Mouse (Mus musculus) yolk sac, embryonic 10.5 days (tissue): ENCODE measurements around the gene Sardh.

ENCODE experiments used
- DNase-seq: peaks from one replicate; pipeline ENCODE4 v3.0.0-alpha.2; 2017; ENCODE audit warnings: low spot score

The Sardh gene

DNA sequence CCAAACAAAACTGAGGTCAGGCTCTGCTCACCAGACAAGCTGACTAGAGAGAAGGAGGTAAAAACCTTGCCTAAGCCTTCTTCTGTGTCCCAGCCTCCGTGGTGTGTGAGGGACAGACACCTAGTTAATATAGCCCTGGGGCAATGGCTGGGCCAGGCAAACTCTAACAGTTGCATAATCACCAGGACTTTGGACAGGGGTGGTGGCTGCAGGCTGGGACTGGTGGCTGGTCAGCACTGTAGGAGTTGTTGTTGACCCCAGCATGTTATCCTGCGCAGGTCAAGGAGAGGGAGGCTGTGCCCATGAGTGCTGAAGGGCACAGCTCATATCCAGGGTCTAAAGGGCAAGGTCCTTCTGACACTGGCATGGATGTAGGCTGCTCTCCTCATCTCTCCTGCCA, at the start of gene Sardh:
Sardh (minus strand) TSS at position 127 of the 400 bp plus-strand sequence.
- peak; percentile 67 for DNase-seq

DNA sequence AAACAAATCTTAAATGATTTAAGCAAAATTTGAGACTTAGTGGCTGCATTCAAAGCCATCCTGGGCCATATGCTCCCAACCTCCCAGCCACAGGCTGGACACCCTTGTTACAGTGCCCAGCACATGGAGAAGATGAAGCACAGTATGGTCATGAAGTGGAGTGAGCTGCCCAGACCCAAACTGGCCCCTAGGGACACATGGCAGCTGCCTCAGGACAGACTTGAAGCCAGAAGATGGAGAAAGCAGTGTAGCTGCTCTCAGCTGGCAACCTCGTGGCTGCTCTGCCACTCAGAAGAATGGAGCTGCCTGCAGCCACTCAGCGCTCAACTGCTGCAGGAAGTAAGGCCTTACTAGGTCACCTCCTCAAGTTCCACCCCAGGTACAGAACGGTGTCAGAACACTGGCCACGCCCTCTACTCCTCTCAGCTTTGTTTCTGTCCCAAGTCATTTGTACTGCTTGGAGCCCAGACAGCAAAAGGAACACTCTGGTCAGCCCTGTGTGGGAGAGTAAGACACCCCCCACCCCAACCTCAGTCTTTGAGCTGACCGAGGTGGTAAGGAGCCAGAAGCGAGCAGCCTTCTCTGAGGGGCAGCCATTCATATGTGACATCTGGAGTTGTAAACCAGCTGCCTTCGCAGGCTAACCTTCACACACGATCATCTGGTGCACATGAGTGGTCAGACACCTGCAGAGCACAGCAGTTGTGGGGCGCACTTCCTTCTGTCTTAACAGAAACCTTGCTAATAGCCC, 48.7 kb upstream of the Sardh start:
- no peak for DNase-seq

DNA sequence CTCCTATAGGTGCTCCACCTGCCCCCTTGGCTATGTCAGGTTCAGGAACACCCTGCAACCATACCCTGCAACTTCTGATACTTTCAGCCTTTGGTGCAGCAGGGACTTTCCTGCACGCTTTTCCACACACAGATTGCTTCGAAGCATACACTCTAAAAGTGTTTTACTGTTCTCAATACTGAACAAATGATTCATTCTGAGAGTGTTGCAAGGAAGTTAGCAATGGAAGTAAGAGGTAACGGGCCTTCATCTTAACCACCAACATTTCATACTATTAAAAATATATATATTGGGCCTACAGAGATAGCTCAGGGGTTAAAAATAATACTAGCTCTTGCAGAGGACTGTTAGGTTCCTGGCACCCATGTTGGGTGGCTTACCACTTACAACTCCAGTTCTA, 46.6 kb upstream of the Sardh start:
- DNase-seq, result no peak

DNA sequence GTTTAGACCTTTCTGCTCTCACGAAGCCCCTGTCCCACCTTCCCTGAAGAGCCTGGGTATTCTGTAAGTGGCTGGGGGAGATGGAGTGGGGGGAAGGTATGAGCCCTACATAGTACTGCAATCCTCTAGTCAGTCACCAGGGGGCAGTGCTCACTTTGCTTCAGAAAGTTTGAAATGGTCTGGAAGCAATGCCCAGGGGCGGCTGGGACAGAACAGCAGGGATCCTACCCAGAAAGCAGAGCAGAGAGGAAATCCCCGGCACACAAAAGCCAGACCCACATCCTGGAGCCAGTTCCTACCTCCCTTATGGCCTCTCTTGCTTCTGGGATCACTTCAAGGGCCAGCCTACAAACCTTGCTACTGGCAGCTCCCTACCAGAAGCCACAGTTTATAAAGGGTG, 40.9 kb upstream of the Sardh start:
- DNase-seq, result peak; percentile 65

DNA sequence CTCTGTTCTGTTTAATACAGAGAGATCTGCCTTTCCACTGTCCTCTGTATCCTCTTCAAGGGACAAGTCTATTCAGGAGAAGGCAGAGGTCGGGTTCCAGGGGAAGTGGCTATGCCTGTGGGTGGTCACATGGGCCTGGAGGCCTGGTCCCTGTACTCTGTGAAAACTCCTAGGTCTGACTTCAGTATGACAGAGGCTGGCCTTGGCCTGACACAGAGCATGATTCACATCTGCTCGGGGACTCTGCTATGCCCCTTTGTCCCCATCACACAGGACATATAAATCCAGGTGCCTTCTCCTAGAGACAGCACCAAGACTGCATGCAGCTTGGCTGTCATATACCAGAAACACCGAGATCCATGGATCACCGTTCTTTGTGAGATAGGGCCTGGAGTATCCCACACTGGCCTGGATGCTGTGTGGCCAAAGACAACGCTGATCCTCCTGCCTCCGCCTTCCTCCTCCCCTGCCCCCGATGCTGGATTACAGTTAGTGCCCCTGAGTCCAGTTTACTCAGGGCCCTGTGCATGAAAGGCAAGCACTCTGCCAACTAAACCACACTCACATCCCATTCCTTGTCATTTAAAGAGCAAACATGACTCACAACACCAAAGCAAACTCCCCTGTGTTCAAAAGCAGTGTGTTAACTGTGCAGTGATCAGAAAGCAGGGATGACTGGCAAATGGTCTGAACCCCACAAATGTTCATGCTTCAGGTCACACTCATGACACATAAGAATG, 39.0 kb upstream of the Sardh start:
- no peak for DNase-seq

DNA sequence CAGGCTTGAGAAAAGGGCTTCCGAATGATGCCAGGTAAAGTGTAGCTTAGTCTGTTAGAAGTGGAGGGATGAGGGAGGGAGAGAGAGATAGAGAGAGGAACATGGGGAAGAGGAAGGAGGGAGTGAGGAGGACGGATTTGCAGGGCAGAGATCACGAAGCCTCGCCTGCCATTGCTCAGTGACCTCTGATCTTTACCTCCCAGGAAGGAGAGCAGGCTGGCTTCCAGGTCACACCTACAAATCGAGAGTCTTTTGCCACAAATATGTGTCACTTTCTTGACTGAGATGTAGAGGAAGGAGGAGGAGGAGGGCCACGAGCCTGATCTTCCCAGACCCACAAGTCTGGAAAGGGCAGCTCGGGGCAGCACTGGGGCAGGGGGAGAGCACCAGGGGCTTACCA, 36.3 kb upstream of the Sardh start:
- peak; percentile 39 for DNase-seq

DNA sequence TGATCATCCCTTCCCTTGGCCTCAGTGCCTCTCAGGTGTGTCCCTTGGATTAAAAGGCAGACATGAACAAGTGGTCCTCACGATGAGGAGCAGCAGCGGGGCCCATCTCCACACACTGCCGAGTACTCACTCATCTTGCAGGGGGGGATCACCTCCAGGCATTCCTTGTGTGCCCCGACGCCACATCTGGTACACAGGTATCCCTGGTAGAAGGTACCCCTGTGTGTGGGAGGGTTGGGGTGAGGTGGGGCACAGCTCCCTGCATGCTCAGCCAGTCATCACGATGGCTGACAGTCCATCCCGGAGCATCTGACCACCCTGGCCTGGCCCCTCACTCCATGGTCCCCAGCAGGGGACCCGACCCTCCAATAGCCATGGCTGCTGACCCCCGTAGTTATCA, 33.6 kb upstream of the Sardh start:
- DNase-seq, result no peak

DNA sequence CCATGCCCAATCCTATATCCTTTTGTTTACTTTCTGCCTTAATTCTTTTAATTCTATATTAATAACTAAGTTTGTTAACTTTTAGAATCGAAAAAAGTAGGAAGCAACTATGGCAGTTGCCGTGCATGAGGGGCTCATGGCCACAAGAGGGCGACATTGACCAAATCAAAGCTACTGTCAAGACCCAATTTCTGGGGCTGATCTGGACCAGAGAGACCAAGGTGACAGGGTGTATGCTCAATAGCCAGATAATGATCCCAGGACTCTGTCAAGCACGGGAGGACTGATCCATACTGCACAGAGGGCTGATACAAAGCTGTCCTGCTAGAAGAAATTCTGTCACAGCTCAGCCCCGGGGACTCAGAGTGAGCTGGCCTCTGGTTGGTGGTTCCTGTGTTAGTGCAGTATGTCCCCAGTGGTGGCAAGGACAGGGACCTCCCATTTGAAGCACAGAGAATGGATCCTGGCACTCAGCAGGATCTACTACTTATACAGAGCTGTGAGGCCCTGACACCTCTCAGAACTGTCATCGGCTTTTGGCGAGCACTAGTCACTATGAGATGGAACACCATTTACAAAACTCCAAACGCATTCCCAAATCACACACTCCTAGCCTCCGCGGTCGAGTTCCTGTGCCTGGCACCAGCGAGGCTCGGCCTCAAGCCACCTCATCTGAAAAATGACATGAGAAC, 32.9 kb upstream of the Sardh start:
- peak; percentile 35 for DNase-seq

DNA sequence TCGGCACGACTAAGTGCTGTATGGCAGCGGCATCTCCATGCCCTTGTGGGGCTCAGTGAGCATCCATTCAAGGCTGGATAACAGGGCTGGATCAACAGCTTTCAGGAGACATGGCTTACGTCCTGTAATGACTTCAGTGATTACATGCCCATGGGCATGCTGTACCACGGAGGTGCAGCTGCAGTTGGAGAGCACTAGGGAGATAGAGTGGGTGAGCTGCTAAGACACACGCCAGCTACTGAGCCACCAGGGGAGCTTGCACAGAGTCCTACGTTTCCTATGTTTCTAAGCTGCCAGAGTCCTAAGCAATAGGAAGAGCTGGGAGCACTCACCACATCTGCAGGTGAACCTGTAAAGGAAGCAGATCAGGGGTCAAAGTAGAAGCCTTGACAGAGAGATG, 30.7 kb upstream of the Sardh start:
- no peak for DNase-seq

DNA sequence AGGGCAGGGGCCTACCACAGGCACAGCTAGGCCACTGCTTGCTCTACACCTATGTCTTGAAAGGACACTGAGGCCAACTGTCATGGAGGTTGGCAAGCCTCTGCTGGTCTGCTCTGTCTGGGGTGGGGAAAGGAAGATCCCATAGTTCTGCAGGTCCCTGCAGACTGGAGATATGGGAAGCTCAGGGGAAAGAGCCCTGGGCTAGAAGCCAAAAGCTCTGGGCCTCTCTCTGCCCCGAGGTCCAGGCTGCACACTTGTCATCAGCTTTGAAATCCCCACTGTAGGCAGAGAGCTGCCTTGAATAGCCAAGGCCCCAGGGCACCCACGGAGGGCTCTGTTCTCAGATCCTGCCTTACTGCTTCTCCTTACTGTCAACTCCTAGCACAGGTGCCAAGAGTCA, 20.2 kb upstream of the Sardh start:
- DNase-seq, result no peak

DNA sequence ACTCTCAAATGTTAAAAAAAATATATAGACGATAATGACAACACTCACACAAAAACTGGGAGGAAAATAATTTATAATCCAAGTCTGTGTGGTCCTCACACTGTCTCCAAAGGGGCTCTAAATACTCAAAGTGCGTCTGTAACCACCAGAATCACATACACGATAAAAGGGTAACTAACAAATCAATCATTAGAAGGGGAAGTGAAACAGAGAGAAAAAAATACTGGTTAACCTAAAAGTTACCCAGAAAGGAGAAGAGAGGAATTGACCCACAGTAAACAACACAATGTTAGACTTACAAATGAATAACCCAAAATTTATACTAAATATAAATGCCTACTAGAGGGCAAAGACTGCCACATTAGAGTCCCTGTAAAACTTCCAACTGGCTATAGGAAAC, 17.7 kb upstream of the Sardh start:
- DNase-seq, result no peak

DNA sequence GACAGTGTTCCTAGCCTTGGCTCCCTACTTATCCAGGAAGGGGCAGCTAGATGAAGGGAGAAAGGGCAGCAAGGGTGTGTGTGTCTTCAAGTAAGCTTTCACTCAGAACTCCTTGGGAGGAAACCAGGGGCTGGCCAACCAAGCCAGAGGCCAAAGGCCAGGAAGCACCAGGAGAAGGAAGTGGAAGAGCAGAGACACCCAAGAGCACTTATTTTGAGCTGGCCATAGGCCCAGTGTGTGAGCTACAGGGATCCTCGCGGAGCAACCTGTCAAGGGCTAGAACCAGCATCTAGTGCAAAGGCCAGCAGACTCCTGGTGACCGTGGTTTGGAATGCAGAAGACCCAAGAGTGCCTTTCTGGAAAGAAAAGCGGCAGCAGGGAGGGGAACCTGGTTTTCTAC, 14.8 kb upstream of the Sardh start:
- no peak for DNase-seq

DNA sequence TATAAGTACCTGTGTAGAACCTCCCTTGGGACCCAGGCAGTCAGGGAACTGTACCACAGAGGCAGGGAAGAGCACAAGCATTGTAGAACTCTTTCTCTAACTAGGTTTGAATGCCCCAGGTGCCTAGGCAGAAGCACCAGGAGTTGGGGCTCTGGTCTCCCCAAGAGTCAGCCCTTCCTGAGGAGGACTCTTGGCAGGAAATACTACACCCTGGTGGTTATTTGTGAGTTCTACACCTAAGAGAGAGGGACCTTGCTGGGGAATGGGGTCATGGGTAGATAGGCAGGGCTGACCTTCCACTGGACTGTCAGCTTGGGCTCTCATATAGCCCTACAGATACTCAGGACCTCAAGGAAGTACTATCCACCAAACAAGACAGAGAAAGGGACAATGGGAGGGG, 3.3 kb upstream of the Sardh start:
- DNase-seq, result no peak

DNA sequence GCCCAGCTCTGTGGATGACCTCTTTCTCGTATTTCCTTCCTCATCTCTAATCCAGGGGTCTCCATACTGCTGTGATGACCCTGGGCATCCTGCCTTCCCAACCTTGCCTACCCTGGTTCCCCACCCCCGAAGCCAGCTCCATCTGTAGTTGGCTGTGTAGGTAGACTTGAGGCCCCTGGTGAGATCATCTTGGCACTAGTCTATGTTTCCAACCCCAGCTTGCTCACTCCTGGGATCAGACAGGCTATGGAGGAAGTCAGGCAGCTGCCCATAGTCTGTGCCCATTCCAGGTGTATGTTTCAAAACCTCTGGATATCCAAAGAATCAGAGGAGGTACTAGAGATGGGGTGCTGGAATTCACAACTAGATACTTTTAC, 662 bp downstream of the Sardh start:
- no peak for DNase-seq

DNA sequence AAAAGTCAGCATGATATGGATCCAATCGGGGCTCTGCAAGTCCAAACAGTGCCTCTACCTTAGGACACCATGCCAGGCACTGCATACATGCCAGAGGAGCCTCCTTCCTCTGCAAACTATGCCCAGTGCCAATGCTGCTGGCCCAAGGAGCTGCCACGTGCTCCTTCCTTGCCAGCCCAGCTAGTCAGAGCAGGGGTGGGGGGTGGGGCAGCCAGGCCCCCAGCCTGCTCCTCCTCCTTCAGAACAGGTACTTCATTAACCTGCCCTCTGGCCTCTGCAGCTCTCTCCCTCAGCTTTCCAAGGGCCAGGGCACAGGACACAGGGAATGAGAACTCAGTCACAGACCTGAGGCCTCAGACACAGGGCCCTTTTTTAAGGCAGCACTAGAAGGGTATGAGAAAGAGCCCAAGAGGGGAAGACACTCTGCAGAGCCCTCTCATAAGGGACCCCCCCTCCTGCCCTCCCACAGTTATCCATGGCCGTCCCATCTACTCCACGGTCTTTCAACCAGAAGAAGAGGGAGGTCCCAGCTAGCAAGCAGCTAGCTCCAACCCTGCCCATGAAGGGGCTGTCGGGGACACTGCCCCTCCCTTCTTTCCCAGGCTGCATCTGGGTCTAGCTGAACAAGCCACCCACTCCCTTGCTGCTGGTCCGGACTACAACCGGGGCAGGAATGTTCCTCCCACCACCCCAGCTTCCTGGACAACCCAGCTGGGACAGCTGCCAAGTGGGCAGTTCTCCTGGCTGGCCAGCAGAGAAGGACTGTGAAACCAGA, 1.2 kb downstream of the Sardh start:
- peak; percentile 81 for DNase-seq

DNA sequence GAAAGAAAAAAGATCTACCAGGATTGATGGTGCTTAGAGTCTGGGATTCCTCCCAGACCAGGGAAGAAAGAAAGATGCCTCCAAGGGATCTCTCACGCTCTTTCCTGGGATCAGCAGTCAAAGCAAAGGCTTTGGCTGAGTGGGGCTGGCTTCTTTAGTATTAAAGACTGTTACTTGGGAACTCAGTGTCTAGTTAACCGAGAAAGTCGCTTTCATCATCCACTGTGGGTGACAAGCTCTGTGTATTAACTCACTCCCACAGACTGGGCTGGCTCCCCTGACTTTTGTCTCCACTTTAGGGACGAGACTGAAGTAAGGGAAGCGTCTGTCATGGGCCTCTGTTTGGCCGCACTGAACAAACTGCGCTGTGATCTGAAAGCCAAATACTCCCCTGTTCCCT, 2.2 kb downstream of the Sardh start:
- no peak for DNase-seq

DNA sequence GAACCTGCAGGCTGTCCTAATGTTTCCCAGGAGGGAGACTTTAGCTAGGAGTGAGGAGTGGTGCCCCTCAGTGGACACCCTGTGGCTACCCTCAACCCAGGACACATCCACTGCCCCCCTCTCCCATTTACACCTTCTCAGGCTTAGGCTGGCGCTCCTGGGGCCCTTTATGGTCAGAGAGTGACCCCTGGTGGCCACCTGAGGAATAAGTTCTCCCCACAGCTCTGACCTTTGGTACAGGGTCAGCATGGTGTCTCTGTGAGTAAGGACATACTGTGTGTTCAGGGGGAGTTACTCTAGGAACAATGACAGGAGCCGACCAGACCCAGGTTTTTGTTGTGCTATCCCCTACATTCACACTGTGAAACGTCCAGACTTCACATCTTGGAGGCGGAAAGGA, 10.8 kb downstream of the Sardh start:
- DNase-seq, result peak; percentile 32

DNA sequence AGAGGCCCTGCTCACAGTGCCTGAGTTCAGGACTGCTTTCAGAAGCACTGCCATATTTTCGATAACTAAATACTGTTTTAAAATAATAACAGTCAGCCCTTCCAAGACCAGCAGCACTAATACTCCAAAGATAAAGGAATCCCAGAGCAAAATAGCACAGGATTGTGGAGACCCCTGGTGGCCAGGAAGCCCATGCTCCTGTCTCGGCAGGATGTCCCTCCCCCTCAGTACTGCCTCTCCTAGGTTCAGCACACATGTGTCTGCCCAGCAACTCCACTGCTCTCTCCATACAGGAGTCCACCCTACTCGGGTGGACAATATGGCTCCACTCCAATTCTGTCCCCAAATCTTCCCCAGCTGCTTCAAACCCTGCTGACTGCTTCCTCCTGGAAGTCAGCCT, 12.4 kb downstream of the Sardh start:
- peak; percentile 27 for DNase-seq

DNA sequence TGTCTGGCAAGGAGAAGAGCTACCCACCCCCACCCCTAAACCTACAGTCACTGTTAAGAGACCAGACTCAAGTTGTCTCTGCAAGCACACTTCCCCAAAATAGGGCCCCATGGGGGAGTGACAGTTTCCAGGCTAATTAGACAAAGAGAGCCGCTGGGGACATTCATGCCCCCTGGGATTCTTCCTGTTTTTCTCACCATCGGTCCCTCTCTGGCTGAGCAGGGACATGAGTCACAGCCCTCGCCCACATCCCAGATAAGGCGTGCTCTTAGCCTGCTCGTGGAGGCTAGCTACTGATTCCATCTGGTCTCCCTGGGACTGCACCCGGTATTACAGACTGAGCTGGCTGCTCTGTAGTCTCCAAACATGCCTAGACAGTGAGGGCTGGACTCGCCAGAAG, 15.8 kb downstream of the Sardh start:
- DNase-seq, result no peak

DNA sequence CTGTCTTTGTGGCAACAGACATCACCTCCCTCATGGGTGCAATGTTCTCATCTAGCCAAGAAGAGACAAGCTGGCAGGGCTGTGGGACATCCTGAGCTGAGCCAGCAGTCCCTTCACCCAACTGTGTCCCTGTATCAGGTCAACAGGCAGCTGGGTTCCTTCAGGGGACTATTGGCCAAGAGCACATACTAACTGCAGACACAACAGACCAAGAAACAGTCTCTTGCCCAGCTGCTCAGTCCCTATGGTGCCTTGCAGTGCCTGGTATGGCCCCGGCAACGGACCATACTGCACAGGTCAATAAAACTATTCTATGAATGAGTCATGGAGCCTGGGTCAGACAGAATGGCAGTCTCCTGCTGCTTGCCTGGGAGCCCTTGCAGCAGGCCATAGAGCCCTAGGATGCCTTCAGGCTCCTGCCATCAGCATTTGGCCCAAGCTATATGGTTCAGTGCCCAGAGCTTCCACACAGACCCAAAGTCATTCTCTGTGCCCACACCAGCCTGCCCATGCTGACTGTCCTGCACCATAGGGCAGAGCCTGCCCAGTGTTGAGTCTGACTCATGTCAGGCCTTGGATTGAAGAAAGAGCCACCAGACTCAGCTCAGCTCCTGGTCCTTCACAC, 18.5 kb downstream of the Sardh start:
- DNase-seq, result no peak

DNA sequence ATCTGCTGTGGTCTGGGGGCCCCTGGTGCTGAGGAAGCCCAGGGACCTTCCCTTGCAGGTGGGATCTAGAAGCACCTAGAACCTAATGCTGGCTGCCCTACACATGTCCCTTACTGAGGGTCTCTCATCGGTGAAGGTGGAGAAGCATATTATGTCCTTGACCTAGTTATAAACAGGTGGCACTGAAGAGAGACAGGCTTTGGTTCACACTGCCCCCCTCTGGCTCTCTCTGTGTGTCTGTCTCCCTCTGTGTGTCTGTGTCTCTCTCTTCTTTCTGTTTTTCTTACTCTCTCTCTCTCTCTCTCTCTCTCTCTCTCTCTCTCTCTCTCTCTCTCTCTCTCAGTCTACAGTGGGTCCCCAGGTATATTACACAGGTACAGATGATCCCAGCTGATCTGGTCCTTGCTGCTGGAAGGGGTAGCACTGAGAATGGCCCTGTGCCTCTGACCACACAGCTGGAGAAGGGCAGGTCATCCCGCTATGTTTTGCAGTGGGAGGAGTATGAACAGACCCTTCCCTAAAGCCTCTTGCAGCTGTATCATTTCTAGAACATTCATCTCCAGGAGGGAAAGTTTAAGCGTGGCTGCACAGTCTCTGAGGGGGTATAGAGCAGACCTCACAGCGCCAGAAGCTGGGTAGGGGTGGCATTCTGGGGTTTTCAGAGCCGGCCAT, 19.2 kb downstream of the Sardh start:
- DNase-seq, result no peak
